Mouse (Mus musculus): ENCODE data around the gene Cdc25b.

DNA sequence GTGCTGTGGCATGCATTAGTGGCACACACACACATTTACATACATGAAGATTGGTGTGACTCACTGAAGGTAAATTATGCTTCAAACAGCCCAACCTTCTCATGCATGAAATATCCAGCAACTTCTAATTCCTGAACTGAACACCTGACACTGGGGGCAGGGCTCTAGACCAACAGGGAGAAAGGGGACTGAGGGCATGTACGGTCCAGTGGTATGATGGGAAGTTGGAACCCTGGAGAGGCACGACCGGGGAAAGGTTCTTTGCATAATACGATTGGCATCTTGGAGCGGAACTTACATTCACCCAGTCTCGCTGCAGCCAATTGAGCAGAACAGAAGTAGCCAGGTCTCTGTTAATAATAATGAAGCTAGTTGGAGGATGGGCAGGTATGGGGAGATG, 38.4 kb downstream of the Cdc25b start:
- TF ChIP-seq EP300 (IDR thresholded peaks at IDR 0.05; ENCODE audit: low read depth) = no peak
- no peak for TF ChIP-seq CTCF (IDR thresholded peaks at IDR 0.05; ENCODE audit: low read depth)
